Mouse (Mus musculus) left cerebral cortex, adult 18-20 months (tissue): Measurements from ENCODE around the gene Pitpnm2. TPM values are rescaled to one million over a fixed set of nuclear protein-coding genes. Genes with fewer than 3 reads are reported as not detected.
A peak's percentile ranks its signal among the peaks of the same experiment; 100 is the strongest.

Source experiments
- DNase-seq, 2 experiments: peaks; one replicate each; pipeline ENCODE4 v3.0.0; 2021 to 2022; ENCODE audit warnings: low spot score in 2 of 2, mixed read lengths in 1 of 2
- long read RNA-seq, 2 experiments: library from polyadenylated mRNA; stranded (forward); transcript quantifications; one replicate each; pipeline ENCODE4 v2.0.0; 2021
- total RNA-seq, 2 experiments: library from RNA; stranded (reverse); gene quantifications; 2 replicates each; pipeline ENCODE4 v1.2.3; 2021

Gene Pitpnm2
- 100 to 1,000 TPM; 259 to 274 TPM for total RNA-seq
- long read RNA-seq, experiment 1, full-length matches to known transcripts, result 25 of 146 reads
- long read RNA-seq, experiment 1, partial matches to known transcripts, result 32 of 146 reads
- long read RNA-seq, experiment 1, other reads (novel, unspliced or antisense), result 89 of 146 reads
- long read RNA-seq, experiment 2, full-length matches to known transcripts, result 13 of 100 reads
- long read RNA-seq, experiment 2, partial matches to known transcripts, result 29 of 100 reads
- long read RNA-seq, experiment 2, other reads (novel, unspliced or antisense), result 58 of 100 reads

DNA sequence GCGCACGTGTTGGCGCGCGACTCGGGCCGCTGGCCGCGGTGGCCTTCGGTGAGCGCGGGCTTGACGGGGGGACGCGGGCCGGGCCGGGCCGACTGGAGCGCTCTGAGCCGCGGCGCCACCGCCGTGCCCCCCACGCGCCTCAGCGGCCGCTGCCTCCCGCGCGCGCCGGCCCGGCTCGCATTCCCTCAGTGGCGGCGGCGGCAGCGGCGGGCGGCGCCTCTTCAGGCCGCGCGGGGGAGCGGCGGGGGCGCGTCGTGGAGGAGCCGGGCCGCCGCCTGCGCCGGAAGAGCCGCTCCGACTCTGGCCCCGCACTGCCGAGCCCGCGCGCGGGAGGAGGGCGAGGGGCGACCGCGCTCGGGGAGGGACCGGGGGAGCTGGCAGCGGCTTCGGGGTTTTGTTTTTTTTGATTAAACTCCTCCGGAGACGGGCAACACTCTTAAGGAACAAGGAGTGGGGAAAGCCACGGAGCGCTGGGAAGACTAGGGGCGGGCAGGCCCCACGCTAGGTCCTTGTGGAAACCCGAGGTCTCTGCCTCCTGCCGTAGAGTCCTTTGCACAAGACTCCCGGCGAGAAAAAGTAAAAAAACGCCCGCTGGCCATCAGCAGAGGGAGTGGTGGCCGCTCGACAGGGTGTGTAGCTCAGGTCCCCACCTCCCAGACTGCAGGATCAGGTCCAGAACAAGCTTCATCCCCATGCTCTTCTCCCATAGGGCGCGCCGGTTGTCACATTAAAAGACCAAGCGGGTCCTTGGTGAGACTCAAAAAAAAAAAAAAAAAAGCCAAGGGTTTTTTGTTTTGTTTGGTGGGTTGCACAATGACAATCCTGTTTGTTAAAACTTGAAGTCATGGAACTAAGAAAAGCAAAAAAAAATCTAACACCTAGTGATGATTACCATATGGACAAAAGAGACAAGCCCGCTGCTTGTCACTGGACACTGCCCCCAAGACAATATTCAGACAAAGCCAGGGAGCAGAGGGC is at the start of gene Pitpnm2:
TSS of gene Pitpnm2 (minus strand) at position 147 of the 978 bp plus-strand sequence.
- peak in 1 of 2 experiments; percentile 55 for DNase-seq

DNA sequence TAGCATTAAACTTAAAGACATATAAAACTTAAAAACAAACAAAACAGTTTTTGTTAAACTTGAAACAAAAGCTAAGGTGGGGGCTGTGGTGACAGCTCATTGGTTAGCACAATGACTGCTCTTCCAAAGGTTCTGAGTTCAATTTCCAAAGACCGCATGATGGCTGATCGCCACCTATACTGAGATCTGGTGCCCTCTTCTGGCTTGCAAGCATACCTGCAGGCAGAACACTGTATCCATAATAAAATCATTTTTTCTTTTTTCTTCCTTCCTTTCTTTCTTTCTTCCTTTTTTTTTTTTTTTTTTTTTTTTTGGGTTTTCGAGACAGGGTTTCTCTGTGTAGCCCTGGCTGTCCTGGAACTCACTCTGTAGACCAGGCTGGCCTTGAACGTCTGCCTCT is 49.7 kb upstream of the Pitpnm2 start:
- peak in 1 of 2 experiments; percentile 28 for DNase-seq

GRCm38 (mm10) chr5:124296475-124296874 is 46.9 kb upstream of the Pitpnm2 start:
- DNase-seq, result no peak

DNA sequence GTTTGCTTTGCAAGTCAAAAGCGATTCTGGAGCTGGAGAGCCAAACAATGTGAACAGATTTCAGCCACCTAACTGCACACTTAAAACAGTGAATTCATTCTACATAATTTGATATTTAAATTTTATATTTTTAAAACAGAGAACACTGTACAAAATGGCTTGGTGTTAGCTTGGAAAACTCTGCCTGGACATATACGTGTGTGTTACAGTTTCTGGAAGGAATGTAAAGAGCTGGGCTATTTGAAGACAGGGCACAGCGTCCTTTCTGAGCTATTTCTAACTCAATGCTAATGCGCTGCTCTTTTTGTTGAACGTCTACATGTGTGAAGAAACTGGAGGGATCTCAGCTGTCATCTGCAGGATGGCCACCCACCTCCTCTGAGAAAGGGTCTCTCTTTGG is 44.4 kb upstream of the Pitpnm2 start:
- no peak for DNase-seq

GRCm38 (mm10) chr5:124290216-124290615 is 40.7 kb upstream of the Pitpnm2 start:
- DNase-seq, result no peak

- DNase-seq, result peak in 1 of 2 experiments; percentile 40
Measured at GRCm38 (mm10) chr5:124287616-124288247, 38.2 kb upstream of the Pitpnm2 start.

DNA sequence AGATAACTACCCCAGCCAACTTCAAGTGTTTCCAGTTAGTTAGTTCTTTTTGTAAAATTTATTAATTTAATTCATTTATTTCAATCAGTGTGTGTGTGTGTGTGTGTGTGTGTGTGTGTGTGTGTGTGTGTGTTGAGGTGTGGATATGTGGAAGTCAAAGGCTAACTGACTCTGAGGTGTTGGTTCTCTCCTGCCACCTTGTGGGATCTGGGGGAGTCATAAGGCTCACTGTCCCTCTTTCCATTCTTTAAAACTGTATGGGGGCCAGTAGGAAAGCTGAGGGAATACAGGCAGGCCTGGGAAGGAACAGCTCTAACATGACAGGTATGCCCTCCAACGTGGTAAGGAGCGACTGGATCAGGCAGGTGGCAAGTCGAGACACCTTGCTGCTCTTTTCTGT is 34.8 kb upstream of the Pitpnm2 start:
- DNase-seq, result no peak

DNA sequence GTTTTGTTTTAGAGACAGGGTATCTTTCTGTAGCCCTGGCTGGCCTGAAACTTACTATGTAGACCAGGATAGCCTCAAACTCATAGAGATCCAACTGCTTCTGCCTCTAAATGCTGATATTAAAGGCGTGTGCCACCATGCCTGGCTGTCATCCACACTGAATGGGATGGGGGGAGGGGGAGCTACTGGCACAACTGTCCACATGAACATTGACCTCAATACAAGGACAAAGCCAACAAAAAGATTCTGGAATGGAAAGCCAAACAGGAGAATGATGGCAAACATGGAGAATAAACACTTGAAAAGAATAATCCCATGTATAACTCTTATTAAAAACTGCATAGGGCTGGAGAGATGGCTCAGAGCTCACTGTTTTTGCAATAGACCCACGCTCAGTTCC is 33.3 kb upstream of the Pitpnm2 start:
- no peak for DNase-seq

- DNase-seq, result no peak
Measured at GRCm38 (mm10) chr5:124270226-124270625, 20.7 kb upstream of the Pitpnm2 start.

DNA sequence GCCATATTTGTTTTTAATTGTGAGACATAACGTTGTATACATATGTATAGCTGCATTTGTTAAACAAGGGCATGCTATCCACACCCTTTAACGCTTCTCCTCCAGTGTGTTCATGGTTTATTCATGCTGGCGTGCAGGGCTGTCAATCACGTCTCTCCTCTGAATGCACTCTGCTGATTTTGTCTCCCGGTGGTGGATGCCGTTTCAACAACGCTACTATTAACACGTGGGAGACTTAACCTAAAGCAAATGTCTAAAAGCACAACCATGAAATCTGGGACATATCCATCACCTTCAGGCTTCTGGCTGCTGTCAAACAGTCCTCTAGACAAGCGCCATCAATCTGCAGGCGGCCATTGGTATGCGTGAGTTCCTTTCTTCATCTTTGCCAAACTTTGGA is 20.1 kb upstream of the Pitpnm2 start:
- DNase-seq, result no peak

DNA sequence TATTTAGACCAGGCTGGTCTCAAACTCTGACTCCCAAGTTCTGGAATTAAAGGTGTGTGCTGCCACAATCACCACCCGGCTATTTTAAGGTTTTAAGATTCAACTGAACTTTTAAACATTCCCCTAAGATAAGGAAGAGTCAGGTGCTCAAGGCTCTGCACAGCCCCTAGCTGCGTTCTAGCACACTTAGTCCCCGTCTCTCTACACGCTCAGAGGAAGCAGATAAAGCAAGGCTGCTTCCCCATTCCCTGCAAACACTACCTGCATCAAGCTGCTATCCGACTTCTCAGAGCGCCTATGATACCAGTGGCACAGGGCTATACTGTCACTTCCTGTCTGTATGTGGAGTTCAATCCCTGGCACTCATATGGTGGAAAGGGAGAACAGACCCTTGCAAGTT is 18.1 kb upstream of the Pitpnm2 start:
- DNase-seq, result no peak

DNA sequence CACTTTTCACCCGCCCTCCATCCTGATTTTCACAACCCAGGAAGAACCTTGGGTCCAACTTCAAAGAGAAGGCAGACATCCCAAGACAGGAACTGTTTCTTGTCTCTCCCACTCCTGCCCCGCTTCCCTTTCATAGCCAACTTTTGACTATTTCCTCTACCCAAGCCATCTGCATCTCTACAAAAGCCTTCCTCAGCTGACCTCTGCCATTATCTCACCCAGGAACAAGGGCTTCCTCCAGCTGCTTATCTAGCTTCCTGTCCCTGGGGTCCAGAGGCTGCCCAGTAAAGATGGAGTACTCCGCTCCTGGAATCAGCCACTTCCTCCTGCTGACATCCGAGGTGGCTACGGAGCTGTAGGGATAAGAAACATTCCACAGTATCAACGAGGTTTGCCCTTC is 17.3 kb upstream of the Pitpnm2 start:
- no peak for DNase-seq

DNA sequence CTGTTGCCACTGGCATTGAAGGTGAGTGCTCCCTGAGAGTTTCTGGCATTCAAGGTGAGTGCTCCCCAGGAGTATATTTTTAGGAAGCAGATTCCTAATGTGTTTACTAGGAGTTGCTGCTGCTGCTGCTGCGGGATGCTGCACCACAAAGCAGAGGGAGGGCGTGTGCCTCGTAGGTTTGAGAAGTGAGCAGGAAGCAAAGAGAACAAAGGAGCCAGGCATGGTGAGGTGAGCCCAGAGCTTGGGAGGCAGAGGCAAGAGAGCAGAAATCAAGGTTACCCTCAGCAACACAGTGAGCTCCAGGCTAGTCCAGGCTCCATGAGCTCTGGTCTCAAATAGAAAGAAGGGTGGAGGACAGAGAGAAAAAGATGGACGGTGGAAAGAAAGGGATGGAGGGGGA is 13.7 kb upstream of the Pitpnm2 start:
- DNase-seq, result no peak

DNA sequence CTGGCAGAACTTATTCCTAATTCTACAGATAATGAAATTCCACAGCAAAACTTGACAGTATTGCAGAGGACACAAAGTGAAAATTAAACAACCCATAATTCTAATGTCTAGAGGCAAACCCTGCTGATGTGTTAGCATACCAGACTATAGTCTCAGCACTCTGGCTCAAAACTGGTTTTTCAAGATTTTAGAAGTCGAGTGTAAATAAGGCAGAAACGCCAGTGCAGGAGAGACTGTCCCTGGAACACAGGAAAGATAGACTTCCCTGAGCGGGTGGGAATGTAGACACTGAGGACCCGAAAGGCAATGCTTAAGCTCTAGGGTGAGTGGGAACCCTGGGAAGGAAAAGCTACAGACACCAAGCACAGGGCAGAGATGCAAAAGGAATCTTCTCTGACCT is 12.5 kb upstream of the Pitpnm2 start:
- DNase-seq, result no peak

- no peak for DNase-seq
Measured at GRCm38 (mm10) chr5:124259133-124259532, 9.6 kb upstream of the Pitpnm2 start.

DNA sequence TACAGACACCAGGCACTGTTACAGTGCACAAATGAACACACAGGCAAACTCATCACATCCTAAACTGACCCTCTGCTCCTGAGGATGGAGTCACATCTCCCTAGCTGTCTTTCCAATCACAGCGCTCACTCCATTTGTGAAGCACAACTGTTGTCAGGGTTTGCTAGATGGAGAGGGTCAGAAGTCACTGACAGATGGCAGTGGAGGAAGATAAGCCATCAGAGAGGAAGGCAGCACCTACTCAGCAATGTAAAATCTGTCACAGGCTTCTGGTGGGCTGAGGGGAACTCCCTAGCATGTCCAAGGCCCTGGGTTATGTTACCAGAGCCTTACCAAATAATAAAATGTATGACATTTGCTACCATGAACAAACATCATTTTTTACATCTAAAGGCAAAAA is 8.5 kb upstream of the Pitpnm2 start:
- no peak for DNase-seq

- DNase-seq, result no peak
Measured at GRCm38 (mm10) chr5:124255141-124255540, 5.6 kb upstream of the Pitpnm2 start.

DNA sequence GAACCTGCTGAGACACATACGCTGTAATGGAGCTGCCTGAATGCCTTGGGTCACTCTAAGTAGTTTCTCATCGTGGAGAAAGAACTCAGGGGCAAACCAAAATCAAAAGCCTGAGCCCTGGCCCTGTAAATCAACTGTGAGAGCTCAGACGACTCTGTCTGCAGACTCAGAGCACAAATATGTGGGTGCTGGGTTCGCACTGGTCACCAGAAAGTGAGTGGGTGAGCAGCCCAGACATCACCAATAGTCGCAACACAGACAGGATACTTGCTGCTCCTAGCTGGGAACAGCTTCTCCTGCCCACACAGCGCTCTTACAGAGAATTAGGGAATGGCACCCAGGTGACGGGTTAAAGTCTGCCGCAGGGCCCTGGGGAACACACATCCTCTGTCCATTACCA is 4.0 kb upstream of the Pitpnm2 start:
- no peak for DNase-seq

DNA sequence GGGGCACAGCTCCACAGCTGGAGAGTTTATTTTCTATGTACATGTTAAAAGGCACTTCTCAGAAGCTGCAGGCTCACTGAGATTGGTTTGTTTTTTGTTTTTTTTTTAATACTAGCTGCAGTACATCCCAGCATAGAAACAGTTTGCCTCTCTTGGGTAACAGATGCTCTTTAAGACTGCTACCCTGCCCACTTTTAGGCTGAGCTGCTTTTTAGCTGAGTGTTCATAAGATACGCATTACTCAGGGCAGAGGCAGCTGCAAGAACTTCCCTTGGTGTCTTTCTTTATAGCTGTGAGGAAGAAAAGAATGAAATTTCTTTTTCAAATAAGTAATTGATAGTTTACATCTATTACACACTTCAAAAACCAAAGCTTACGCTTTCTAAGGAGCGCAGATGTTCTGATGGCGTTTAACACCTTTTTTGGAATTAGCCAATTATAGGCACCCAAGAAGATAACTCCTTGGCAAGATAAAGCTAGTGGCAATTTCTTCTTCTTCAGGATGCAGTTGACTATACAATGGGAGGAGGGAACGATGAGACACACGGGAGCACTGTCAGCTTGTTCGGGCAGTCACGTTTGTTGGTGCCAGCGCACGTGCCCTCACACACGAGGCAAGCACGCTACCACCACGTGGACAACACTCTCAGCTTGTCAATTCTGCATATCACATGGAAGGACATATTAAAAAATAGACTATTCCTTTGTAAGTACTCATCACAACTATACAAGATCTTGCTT is 3.2 kb upstream of the Pitpnm2 start:
- DNase-seq, result no peak

GRCm38 (mm10) chr5:124251070-124251469 is 1.5 kb upstream of the Pitpnm2 start:
- DNase-seq, result no peak
